Mouse (Mus musculus) cerebellum, adult 2 months (tissue): ENCODE measurements around the gene Gpam.

Source experiments
- CTCF ChIP-seq: fragments of 200-500 bp; IDR thresholded peaks from 2 replicates; pipeline ENCODE4 v1.5.1; 2011; ENCODE audit warnings: low read depth, mild to moderate bottlenecking, control low read depth, low read length, moderate library complexity, borderline replicate concordance; ENCODE audit not compliant: insufficient read depth
- POLR2A ChIP-seq: fragments of 200-500 bp; IDR thresholded peaks from 2 replicates; pipeline ENCODE4 v1.6.1; 2011; ENCODE audit warnings: low read length, control low read depth, borderline replicate concordance; ENCODE audit not compliant: insufficient read depth

- TF ChIP-seq CTCF (no peak), POLR2A (no peak)
Measured at GRCm38 (mm10) chr19:55148109-55148508, 21.1 kb upstream of the Gpam start.
